Mouse (Mus musculus): ENCODE measurements around the gene Slc45a3. TPM values are rescaled to one million over a fixed set of nuclear protein-coding genes. Genes with fewer than 3 reads are reported as not detected.

The Slc45a3 gene
- total and polyA plus RNA-seq, 2 experiments from 2014 or later, result 2.8 to 9.5 TPM

GRCm38 (mm10) chr1:131970661-131971520 lies 8.1 kb downstream of the Slc45a3 start:
- no peak overlapping the region for H3K4me3 ChIP-seq (ENCODE audit: low read depth, low read length)
- no peak for ATAC-seq (ENCODE audit: insufficient read depth, low read depth)
- H3K9me3 ChIP-seq (replicated peaks; ENCODE audit: control insufficient read depth, low read length), result no peaks in the 10 kb centered on the region
- peaks cover 22% of the 10 kb centered on the region for H3K27me3 ChIP-seq (ENCODE audit: control insufficient read depth, insufficient read depth, low read length)
- no peaks in the 10 kb centered on the region for H3K4me1 ChIP-seq (ENCODE audit: control insufficient read depth, insufficient read depth)
- DNase-seq (ENCODE audit: low spot score), result no peak
- H3K4me2 ChIP-seq (ENCODE audit: low read depth, low read length), result peak overlapping the region; percentile 4; the same call in 1 of the 2 replicates
- no peak overlapping the region for H3K27ac ChIP-seq (ENCODE audit: low read depth)
- H3K9ac ChIP-seq (replicated peaks; ENCODE audit: low read depth, low read length), result no peak overlapping the region
- 27% methylated on average over 16 of the region's 16 CpGs for WGBS
- H3K36me3 ChIP-seq (replicated peaks; ENCODE audit: control insufficient read depth, insufficient read depth, low read length), result no peaks in the 10 kb centered on the region
- TF ChIP-seq EP300 (IDR thresholded peaks at IDR 0.05; ENCODE audit: low read depth), result no peak
- no peak for TF ChIP-seq CTCF (IDR thresholded peaks at IDR 0.05; ENCODE audit: low read depth)

DNA sequence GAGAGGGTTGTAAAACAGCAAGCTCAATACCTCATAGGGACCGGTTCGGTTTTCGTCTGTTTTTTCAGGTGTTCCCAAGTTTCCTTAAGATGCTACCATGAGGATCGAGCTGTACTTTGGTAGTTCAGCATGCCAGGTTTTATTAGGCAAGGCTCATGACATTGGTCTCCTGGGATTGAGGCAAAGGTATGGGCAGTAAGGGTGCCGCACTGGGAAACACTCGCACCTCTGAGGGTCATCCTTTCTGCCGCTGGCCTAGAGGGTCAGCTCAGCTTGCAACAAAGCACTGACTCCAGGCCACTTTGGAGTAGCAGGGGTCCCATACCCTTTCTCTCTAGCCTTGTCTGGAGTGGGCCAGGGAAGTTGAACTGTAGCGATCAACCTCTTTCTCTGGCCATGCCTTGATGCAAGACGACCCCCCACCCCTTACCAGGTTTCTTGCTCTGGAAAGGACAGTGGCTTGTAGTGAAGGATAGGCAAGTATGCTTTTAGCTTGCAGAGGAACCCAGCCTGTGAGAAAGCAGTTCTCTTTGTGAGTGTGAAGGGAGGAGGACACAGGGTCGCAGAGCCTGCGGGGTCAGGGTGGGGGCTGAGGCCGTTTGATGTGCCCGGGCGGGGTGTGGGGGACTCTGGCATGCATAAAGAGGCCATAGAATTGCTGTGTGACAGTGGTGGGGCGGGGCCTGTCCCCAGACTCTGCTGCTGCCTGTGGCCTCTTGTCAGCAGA lies 9.2 kb downstream of the Slc45a3 start:
- TF ChIP-seq EP300 (IDR thresholded peaks at IDR 0.05; ENCODE audit: low read depth), result no peak
- no peak for TF ChIP-seq CTCF (IDR thresholded peaks at IDR 0.05; ENCODE audit: low read depth)
- Histone ChIP-seq H3K36me3 (replicated peaks; ENCODE audit: control insufficient read depth, insufficient read depth, low read length) (no peaks in the 10 kb centered on the region), H3K4me3 (ENCODE audit: low read depth, low read length) (no peak overlapping the region), H3K4me2 (ENCODE audit: low read depth, low read length) (no peak overlapping the region), H3K27me3 (ENCODE audit: control insufficient read depth, insufficient read depth, low read length) (peaks cover 17% of the 10 kb centered on the region; the same call in 1 of the 2 replicates), H3K27ac (ENCODE audit: low read depth) (no peak overlapping the region), H3K9me3 (replicated peaks; ENCODE audit: control insufficient read depth, low read length) (no peaks in the 10 kb centered on the region), H3K4me1 (ENCODE audit: control insufficient read depth, insufficient read depth) (no peaks in the 10 kb centered on the region), H3K9ac (replicated peaks; ENCODE audit: low read depth, low read length) (no peak overlapping the region)
- DNase-seq (ENCODE audit: low spot score), result no peak
- no peak for ATAC-seq (ENCODE audit: insufficient read depth, low read depth)
- 59% methylated on average over 15 of the region's 15 CpGs for WGBS

DNA sequence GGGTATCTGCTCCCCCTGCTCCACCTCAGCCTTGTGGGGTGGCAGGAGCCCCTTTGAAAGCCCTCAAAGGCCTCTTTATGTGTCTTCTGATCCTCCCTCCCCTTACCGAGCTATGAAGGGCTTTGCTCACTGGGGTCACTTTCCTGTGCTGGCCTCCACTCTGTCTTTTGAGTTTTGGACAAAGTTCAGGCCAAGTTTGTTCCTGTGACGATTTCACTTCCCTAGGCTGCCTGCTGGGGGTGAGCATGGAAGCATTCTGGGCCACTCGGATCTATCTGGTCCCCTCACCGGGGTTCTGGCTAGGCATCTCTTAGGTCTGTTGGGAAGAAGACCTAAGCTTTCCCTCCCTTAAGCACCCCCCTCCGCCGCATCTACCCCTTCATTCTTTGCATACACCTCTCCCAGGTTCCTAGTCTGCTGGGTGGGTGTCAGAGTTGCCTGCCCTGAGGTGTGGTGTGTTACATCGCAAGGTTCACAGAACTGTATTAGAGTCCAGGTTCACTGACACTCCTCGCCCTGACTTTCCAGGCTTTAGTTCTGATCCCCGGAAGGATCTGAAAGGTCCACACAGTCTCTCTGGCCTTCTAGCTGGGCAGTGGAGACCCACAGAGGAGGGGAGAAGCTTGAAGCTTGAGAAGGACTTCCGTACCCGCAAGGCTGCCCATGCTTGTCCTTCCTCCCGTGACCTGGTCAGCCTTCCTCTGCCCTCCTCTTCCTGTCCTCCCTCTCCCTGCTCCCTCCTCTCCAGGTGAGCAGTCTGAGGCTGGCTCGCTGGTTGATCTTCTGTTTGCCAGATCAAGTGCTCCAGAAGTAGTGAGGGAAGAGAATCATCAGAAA lies 9.9 kb downstream of the Slc45a3 start:
- Histone ChIP-seq H3K4me1 (ENCODE audit: control insufficient read depth, insufficient read depth) (no peaks in the 10 kb centered on the region), H3K27ac (ENCODE audit: low read depth) (no peak overlapping the region), H3K9ac (replicated peaks; ENCODE audit: low read depth, low read length) (no peak overlapping the region), H3K36me3 (replicated peaks; ENCODE audit: control insufficient read depth, insufficient read depth, low read length) (no peaks in the 10 kb centered on the region), H3K4me2 (ENCODE audit: low read depth, low read length) (no peak overlapping the region), H3K9me3 (replicated peaks; ENCODE audit: control insufficient read depth, low read length) (no peaks in the 10 kb centered on the region), H3K4me3 (ENCODE audit: low read depth, low read length) (no peak overlapping the region), H3K27me3 (ENCODE audit: control insufficient read depth, insufficient read depth, low read length) (peaks cover 10% of the 10 kb centered on the region; the same call in 1 of the 2 replicates)
- TF ChIP-seq EP300 (IDR thresholded peaks at IDR 0.05; ENCODE audit: low read depth), result no peak
- no peak for TF ChIP-seq CTCF (IDR thresholded peaks at IDR 0.05; ENCODE audit: low read depth)
- DNase-seq (ENCODE audit: low spot score) (no peak), ATAC-seq (ENCODE audit: insufficient read depth, low read depth) (no peak)
- WGBS, result 59% methylated on average over 13 of the region's 13 CpGs

DNA sequence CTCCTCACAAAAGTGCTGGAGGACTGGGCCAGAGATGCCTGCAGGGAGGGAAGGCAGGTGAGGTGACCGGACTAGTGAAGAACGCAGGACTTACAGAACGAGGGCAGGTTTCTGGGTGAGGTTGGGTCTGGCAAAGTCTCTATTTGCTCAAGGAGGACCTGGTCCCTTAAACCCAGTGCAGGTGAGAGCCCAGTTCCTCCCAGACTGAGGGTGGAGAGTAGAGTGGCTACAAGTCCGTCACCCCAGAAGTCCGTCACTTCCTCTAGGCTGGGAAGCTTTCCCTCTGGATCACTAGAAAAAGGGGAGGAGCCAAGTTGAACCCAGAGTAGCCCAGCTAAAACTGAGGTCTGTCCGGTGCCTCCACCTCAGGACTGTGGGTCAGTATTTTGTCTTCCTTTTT lies 11.2 kb downstream of the Slc45a3 start:
- DNase-seq (ENCODE audit: low spot score) (no peak), ATAC-seq (ENCODE audit: insufficient read depth, low read depth) (no peak)
- Histone ChIP-seq H3K4me3 (ENCODE audit: low read depth, low read length) (no peak overlapping the region), H3K9me3 (replicated peaks; ENCODE audit: control insufficient read depth, low read length) (no peaks in the 10 kb centered on the region), H3K4me1 (ENCODE audit: control insufficient read depth, insufficient read depth) (no peaks in the 10 kb centered on the region), H3K27me3 (ENCODE audit: control insufficient read depth, insufficient read depth, low read length) (peaks cover 10% of the 10 kb centered on the region; the same call in 1 of the 2 replicates), H3K9ac (replicated peaks; ENCODE audit: low read depth, low read length) (no peak overlapping the region), H3K27ac (ENCODE audit: low read depth) (no peak overlapping the region), H3K36me3 (replicated peaks; ENCODE audit: control insufficient read depth, insufficient read depth, low read length) (no peaks in the 10 kb centered on the region), H3K4me2 (ENCODE audit: low read depth, low read length) (no peak overlapping the region)
- 81% methylated on average over 6 of the region's 6 CpGs for WGBS
- TF ChIP-seq EP300 (IDR thresholded peaks at IDR 0.05; ENCODE audit: low read depth) (no peak), CTCF (IDR thresholded peaks at IDR 0.05; ENCODE audit: low read depth) (no peak)

DNA sequence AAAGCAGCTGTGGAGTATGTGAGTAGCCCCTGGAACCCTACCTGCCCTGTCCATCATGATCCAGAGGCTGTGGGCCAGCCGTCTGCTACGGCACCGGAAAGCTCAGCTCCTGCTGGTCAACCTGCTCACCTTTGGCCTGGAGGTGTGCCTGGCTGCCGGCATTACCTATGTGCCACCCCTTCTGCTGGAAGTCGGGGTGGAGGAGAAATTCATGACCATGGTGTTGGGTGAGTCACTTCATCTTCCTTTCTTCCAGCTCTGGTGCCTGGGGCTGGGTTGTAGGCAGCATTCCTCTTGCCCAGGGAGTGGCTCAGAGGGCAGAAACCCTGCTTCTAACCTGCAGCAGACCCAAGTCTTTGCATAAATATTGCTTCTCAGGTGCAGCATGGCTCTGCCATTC lies 14.1 kb downstream of the Slc45a3 start:
- H3K4me3 ChIP-seq (ENCODE audit: low read depth, low read length), result no peak overlapping the region
- H3K4me2 ChIP-seq (ENCODE audit: low read depth, low read length), result no peak overlapping the region
- no peaks in the 10 kb centered on the region for H3K36me3 ChIP-seq (replicated peaks; ENCODE audit: control insufficient read depth, insufficient read depth, low read length)
- H3K27me3 ChIP-seq (ENCODE audit: control insufficient read depth, insufficient read depth, low read length), result peaks cover 10% of the 10 kb centered on the region; the same call in 1 of the 2 replicates
- no peaks in the 10 kb centered on the region for H3K4me1 ChIP-seq (ENCODE audit: control insufficient read depth, insufficient read depth)
- ATAC-seq (ENCODE audit: insufficient read depth, low read depth), result no peak
- WGBS, result 87% methylated on average over 5 of the region's 5 CpGs
- DNase-seq (ENCODE audit: low spot score), result no peak
- TF ChIP-seq EP300 (IDR thresholded peaks at IDR 0.05; ENCODE audit: low read depth) (no peak), CTCF (IDR thresholded peaks at IDR 0.05; ENCODE audit: low read depth) (no peak)
- no peak overlapping the region for H3K27ac ChIP-seq (ENCODE audit: low read depth)
- no peaks in the 10 kb centered on the region for H3K9me3 ChIP-seq (replicated peaks; ENCODE audit: control insufficient read depth, low read length)
- H3K9ac ChIP-seq (replicated peaks; ENCODE audit: low read depth, low read length), result no peak overlapping the region
